Mouse (Mus musculus): ENCODE measurements around the gene Nr1i3. TPM values are rescaled to one million over a fixed set of nuclear protein-coding genes. Genes with fewer than 3 reads are reported as not detected.

Gene Nr1i3
- polyA plus RNA-seq, 1 experiment: not detected

- Histone ChIP-seq H3K4me1 (ENCODE audit: control insufficient read depth, insufficient read depth, low read length) (peaks cover 28% of the 10 kb centered on the region), H3K27ac (ENCODE audit: insufficient read depth, low read depth, low read length) (no peak overlapping the region), H3K4me3 (ENCODE audit: insufficient read depth, low read length) (no peak overlapping the region)
- TF ChIP-seq CTCF (IDR thresholded peaks at IDR 0.05; ENCODE audit: low read depth, low read length): no peak
- no peak for TF ChIP-seq POLR2A (IDR thresholded peaks at IDR 0.05; ENCODE audit: borderline replicate concordance, low read depth, low read length)
Measured at GRCm38 (mm10) chr1:171209409-171209808, 4.4 kb upstream of the Nr1i3 start.

GRCm38 (mm10) chr1:171212854-171213253 lies 916 bp upstream of the Nr1i3 start:
- no peak overlapping the region for H3K4me3 ChIP-seq (ENCODE audit: insufficient read depth, low read length)
- no peak overlapping the region for H3K27ac ChIP-seq (ENCODE audit: insufficient read depth, low read depth, low read length)
- peaks cover 31% of the 10 kb centered on the region for H3K4me1 ChIP-seq (ENCODE audit: control insufficient read depth, insufficient read depth, low read length)
- TF ChIP-seq CTCF (IDR thresholded peaks at IDR 0.05; ENCODE audit: low read depth, low read length): no peak
- TF ChIP-seq POLR2A (IDR thresholded peaks at IDR 0.05; ENCODE audit: borderline replicate concordance, low read depth, low read length): no peak

- Histone ChIP-seq H3K4me3 (ENCODE audit: insufficient read depth, low read length) (no peak overlapping the region), H3K27ac (ENCODE audit: insufficient read depth, low read depth, low read length) (no peak overlapping the region), H3K4me1 (ENCODE audit: control insufficient read depth, insufficient read depth, low read length) (peaks cover 18% of the 10 kb centered on the region)
- TF ChIP-seq CTCF (IDR thresholded peaks at IDR 0.05; ENCODE audit: low read depth, low read length): no peak
- no peak for TF ChIP-seq POLR2A (IDR thresholded peaks at IDR 0.05; ENCODE audit: borderline replicate concordance, low read depth, low read length)
Measured at GRCm38 (mm10) chr1:171216241-171216955, 2.6 kb downstream of the Nr1i3 start.

GRCm38 (mm10) chr1:171220871-171221270 lies 7.1 kb downstream of the Nr1i3 start:
- Histone ChIP-seq H3K4me3 (ENCODE audit: insufficient read depth, low read length) (peak overlapping the region; percentile 78), H3K27ac (ENCODE audit: insufficient read depth, low read depth, low read length) (peak overlapping the region; percentile 42; the same call in 1 of the 2 replicates), H3K4me1 (ENCODE audit: control insufficient read depth, insufficient read depth, low read length) (peaks cover 31% of the 10 kb centered on the region)
- TF ChIP-seq CTCF (IDR thresholded peaks at IDR 0.05; ENCODE audit: low read depth, low read length) (peak; percentile 74), POLR2A (IDR thresholded peaks at IDR 0.05; ENCODE audit: borderline replicate concordance, low read depth, low read length) (no peak)

- H3K4me3 ChIP-seq (ENCODE audit: insufficient read depth, low read length): peak overlapping the region; percentile 78
- H3K4me1 ChIP-seq (ENCODE audit: control insufficient read depth, insufficient read depth, low read length): peaks cover 33% of the 10 kb centered on the region
- H3K27ac ChIP-seq (ENCODE audit: insufficient read depth, low read depth, low read length): peak overlapping the region; percentile 42
- TF ChIP-seq CTCF (IDR thresholded peaks at IDR 0.05; ENCODE audit: low read depth, low read length): no peak
- 0 out of 2 replicates have a peak, but pooled peaks have one; percentile 3 for TF ChIP-seq POLR2A (IDR thresholded peaks at IDR 0.05; ENCODE audit: borderline replicate concordance, low read depth, low read length)
Measured at GRCm38 (mm10) chr1:171221281-171222193, 7.8 kb downstream of the Nr1i3 start.

- H3K4me1 ChIP-seq (ENCODE audit: control insufficient read depth, insufficient read depth, low read length): peaks cover 41% of the 10 kb centered on the region
- H3K27ac ChIP-seq (ENCODE audit: insufficient read depth, low read depth, low read length): peak within 1 kb of the TSS; percentile 42
- TF ChIP-seq CTCF (IDR thresholded peaks at IDR 0.05; ENCODE audit: low read depth, low read length): no peak
- no peak; the same call in 1 of the 2 replicates for TF ChIP-seq POLR2A (IDR thresholded peaks at IDR 0.05; ENCODE audit: borderline replicate concordance, low read depth, low read length)
- peak within 1 kb of the TSS; percentile 78 for H3K4me3 ChIP-seq (ENCODE audit: insufficient read depth, low read length)
Measured at GRCm38 (mm10) chr1:171222238-171223155, 8.7 kb downstream of the Nr1i3 start, which contains the start of gene Tomm40l. Tomm40l (minus strand) TSS chr1:171222514.

GRCm38 (mm10) chr1:171223168-171223567 lies 9.4 kb downstream of the Nr1i3 start:
- Histone ChIP-seq H3K4me1 (ENCODE audit: control insufficient read depth, insufficient read depth, low read length) (peaks cover 47% of the 10 kb centered on the region), H3K4me3 (ENCODE audit: insufficient read depth, low read length) (peak overlapping the region; percentile 33; the same call in 1 of the 2 replicates), H3K27ac (ENCODE audit: insufficient read depth, low read depth, low read length) (peak overlapping the region; percentile 27)
- TF ChIP-seq CTCF (IDR thresholded peaks at IDR 0.05; ENCODE audit: low read depth, low read length) (no peak), POLR2A (IDR thresholded peaks at IDR 0.05; ENCODE audit: borderline replicate concordance, low read depth, low read length) (no peak)

- Histone ChIP-seq H3K4me1 (ENCODE audit: control insufficient read depth, insufficient read depth, low read length) (peaks cover 49% of the 10 kb centered on the region), H3K4me3 (ENCODE audit: insufficient read depth, low read length) (no peak overlapping the region), H3K27ac (ENCODE audit: insufficient read depth, low read depth, low read length) (no peak overlapping the region; the same call in 1 of the 2 replicates)
- TF ChIP-seq POLR2A (IDR thresholded peaks at IDR 0.05; ENCODE audit: borderline replicate concordance, low read depth, low read length): no peak
- no peak for TF ChIP-seq CTCF (IDR thresholded peaks at IDR 0.05; ENCODE audit: low read depth, low read length)
Measured at GRCm38 (mm10) chr1:171223796-171224195, 10.0 kb downstream of the Nr1i3 start.

GRCm38 (mm10) chr1:171224857-171225256 lies 11.1 kb downstream of the Nr1i3 start, which contains the start of gene Apoa2:
Apoa2 (plus strand) TSS chr1:171225054.
- Histone ChIP-seq H3K4me1 (ENCODE audit: control insufficient read depth, insufficient read depth, low read length) (peaks cover 54% of the 10 kb centered on the region), H3K4me3 (ENCODE audit: insufficient read depth, low read length) (no peak within 1 kb of the TSS), H3K27ac (ENCODE audit: insufficient read depth, low read depth, low read length) (peak within 1 kb of the TSS; percentile 85)
- TF ChIP-seq CTCF (IDR thresholded peaks at IDR 0.05; ENCODE audit: low read depth, low read length): no peak
- no peak for TF ChIP-seq POLR2A (IDR thresholded peaks at IDR 0.05; ENCODE audit: borderline replicate concordance, low read depth, low read length)
